Mouse (Mus musculus): Measurements from ENCODE around the gene Vstm4.

DNA sequence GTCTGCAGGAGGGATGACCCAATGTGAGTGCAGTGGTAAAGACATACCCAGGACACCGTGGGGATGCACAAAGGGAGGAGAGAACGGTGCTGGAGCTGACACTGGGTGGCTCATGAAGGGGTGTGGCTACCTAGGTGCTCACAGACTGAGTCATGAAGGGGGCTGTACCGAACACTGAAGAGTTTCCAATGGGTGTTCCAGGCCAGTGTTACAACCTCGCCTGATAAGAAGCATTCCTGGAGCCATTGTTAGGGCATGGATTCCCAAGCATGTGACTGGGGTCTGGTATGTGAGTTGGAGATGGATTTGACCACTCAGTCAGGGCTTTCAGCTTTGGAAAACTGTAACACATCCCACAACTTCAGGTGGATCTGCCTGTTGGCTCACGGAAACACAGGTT lies 15.4 kb downstream of the Vstm4 start:
- no peak for TF ChIP-seq CTCF (conservative IDR thresholded peaks at IDR 0.05; ENCODE audit: low read length)
- no peak for TF ChIP-seq NANOG (IDR thresholded peaks at IDR 0.05; ENCODE audit: borderline replicate concordance, low read length)
